Mouse (Mus musculus): ENCODE measurements around the gene Gpa33.

- no peak for TF ChIP-seq CTCF (IDR thresholded peaks at IDR 0.05; ENCODE audit: borderline replicate concordance, control insufficient read depth, extremely low read depth, insufficient read depth, low read length, poor library complexity)
- TF ChIP-seq POLR2A (IDR thresholded peaks at IDR 0.05; ENCODE audit: control insufficient read depth, extremely low read depth, insufficient read depth, low read length, poor library complexity) = no peak
Measured at GRCm38 (mm10) chr1:166126795-166127194, 3.2 kb upstream of the Gpa33 start.
